Mouse (Mus musculus) neural tube, embryonic 13.5 days (tissue): Measurements from ENCODE around the gene Acot7. TPM values are rescaled to one million over a fixed set of nuclear protein-coding genes. Genes with fewer than 3 reads are reported as not detected.
A peak's percentile ranks its signal among the peaks of the same experiment; 100 is the strongest.

ENCODE experiments used
- ATAC-seq: fragments of 200-750 bp; cut with Nextera tagmentation; 2 replicates; pipeline ENCODE4 v1.8.0; 2017; ENCODE audit warnings: low read depth, mild to moderate bottlenecking, moderate TSS enrichment, moderate library complexity
- H3K27ac ChIP-seq: fragments of 300-500 bp; sonication (generic); replicated peaks from 2 replicates; pipeline ENCODE4 v1.5.1; 2015; ENCODE audit warnings: moderate library complexity, mild to moderate bottlenecking, inconsistent platforms
- H3K27me3 ChIP-seq: fragments of 300-500 bp; sonication (generic); 2 replicates; pipeline ENCODE4 v1.6.1; 2015; ENCODE audit warnings: mild to moderate bottlenecking, inconsistent platforms
- H3K36me3 ChIP-seq: fragments of 300-500 bp; sonication (generic); 2 replicates; pipeline ENCODE4 v1.6.1; 2015; ENCODE audit warnings: mild to moderate bottlenecking, inconsistent platforms
- H3K4me1 ChIP-seq: fragments of 300-500 bp; sonication (generic); replicated peaks from 2 replicates; pipeline ENCODE4 v1.6.1; 2015; ENCODE audit warnings: inconsistent platforms
- H3K4me2 ChIP-seq: fragments of 300-500 bp; sonication (generic); 2 replicates; pipeline ENCODE4 v1.6.1; 2015; ENCODE audit warnings: inconsistent platforms, mild to moderate bottlenecking, moderate library complexity
- H3K4me3 ChIP-seq: fragments of 300-500 bp; sonication (generic); 2 replicates; pipeline ENCODE4 v1.5.1; 2015; ENCODE audit warnings: mild to moderate bottlenecking, inconsistent platforms
- H3K9ac ChIP-seq: fragments of 300-500 bp; sonication (generic); 2 replicates; pipeline ENCODE4 v1.6.1; 2015; ENCODE audit warnings: moderate library complexity, mild to moderate bottlenecking, inconsistent platforms
- H3K9me3 ChIP-seq: fragments of 300-500 bp; sonication (generic); 2 replicates; pipeline ENCODE4 v1.6.1; 2016; ENCODE audit warnings: inconsistent platforms
- WGBS: fragments of 180-500 bp; shearing (Covaris S2); methylation state at CpG from one replicate; pipeline ENCODE4 v1.1.7; 2015; 5-methylcytosine and 5-hydroxymethylcytosine counted together
- polyA plus RNA-seq: library from polyadenylated mRNA; unstranded; fragments of >200 nt; fragmentation: Nextera tagmentation; extraction: Ambion mirVana; gene quantifications from 2 replicates; pipeline ENCODE4 v1.2.1, GENCODE M21; 2015

Gene Acot7
- polyA plus RNA-seq, 1 experiment from 2014 or later, result 346 TPM

DNA sequence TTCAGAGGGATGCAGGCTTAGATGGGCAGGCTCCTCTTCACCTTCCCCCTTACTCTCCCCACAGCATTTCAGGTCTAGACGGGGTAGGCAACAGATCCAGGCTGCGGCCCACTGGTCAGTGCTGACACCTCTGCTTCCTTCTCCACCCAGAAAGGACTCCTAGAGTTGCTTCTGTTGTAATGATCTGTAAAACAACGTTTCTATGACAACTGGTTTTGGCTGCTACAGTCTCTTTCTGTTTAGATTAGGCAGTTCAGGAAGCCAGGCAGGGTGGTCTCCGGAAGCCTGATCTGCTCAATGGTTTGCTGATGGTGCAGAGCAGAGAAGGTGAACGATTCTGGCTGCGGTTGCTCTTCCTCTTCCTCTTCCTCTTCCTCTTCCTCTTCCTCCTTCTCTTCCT, 23.6 kb downstream of the Acot7 start:
- Histone ChIP-seq H3K9ac (no peak overlapping the region), H3K27me3 (no peaks in the 10 kb centered on the region), H3K4me2 (no peak overlapping the region), H3K9me3 (no peaks in the 10 kb centered on the region), H3K27ac (no peak overlapping the region), H3K4me1 (peaks cover 22% of the 10 kb centered on the region; the same call in 1 of the 2 replicates), H3K36me3 (no peaks in the 10 kb centered on the region), H3K4me3 (no peak overlapping the region)
- no peak for ATAC-seq
- 82% methylated on average over 6 of the region's 6 CpGs for WGBS

DNA sequence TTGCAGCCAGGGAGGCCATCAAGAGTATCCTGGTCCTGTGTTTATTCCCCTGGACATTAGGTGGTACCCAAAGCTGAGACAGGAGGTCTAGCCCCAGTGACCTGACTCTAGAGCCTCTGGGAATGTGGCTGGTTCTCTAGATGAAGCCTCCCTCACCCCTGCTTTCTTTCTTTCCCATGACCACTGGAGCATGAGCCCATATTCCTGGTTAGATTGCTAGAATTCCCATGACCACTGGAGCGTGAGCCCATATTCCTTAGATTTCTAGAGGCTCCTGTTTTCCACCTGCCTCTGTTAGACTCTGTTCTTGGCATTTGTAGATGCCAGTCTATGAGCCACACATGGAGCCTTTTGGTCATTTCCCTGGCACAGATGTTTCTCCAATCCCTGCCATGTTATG, 24.5 kb downstream of the Acot7 start:
- H3K9me3 ChIP-seq, result no peaks in the 10 kb centered on the region
- H3K9ac ChIP-seq, result no peak overlapping the region
- H3K27ac ChIP-seq, result no peak overlapping the region
- H3K4me2 ChIP-seq, result no peak overlapping the region
- no peaks in the 10 kb centered on the region for H3K27me3 ChIP-seq
- no peaks in the 10 kb centered on the region for H3K36me3 ChIP-seq
- no peak for ATAC-seq
- H3K4me1 ChIP-seq, result peaks cover 22% of the 10 kb centered on the region; the same call in 1 of the 2 replicates
- no peak overlapping the region for H3K4me3 ChIP-seq
- 97% methylated on average over 1 of the region's 1 CpGs for WGBS

DNA sequence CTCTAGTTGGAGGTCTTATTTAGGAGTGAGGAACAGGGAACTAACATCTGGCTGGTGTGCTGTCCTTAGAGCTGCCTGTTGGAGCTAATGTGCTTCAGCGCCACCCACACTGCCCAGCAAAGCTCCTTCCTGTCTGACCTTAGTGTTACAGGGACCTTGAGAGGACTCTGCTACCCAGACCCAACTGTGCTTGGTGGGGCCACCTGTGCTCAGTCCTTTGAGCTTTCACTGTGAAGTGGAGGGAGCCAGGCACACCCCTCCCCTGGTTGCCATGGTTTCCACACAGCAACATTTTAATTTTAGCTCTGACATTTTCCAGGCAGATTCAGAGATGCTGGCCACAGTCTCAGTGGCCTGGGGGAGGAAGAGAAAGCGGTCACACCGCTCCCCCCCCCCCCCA, 25.0 kb downstream of the Acot7 start:
- Histone ChIP-seq H3K4me3 (no peak overlapping the region), H3K9me3 (no peaks in the 10 kb centered on the region), H3K27ac (no peak overlapping the region), H3K4me2 (no peak overlapping the region), H3K36me3 (no peaks in the 10 kb centered on the region), H3K27me3 (no peaks in the 10 kb centered on the region), H3K9ac (no peak overlapping the region), H3K4me1 (peaks cover 22% of the 10 kb centered on the region; the same call in 1 of the 2 replicates)
- WGBS, result 89% methylated on average over 3 of the region's 3 CpGs
- ATAC-seq, result no peak

DNA sequence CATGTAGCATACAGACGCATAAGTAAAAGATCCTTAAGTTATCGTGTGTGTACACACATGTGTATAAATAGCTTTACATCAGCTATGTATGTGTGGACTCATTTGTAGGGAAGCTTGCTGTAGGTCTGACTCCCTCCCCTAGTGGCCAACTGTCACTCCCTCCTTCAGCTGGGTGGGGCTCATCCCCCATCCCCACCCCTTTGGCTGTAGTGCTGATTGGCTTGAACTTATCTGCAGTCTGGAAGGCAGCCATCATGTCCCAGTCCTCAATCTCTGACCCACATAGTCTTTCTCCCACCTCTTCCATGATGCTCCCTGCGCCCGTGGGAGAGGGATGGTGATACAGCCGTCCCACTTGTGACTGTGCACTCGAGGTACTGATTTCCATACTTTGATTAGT, 26.7 kb downstream of the Acot7 start:
- Histone ChIP-seq H3K4me1 (peaks cover 22% of the 10 kb centered on the region; the same call in 1 of the 2 replicates), H3K36me3 (no peaks in the 10 kb centered on the region), H3K9me3 (no peaks in the 10 kb centered on the region), H3K27ac (no peak overlapping the region), H3K27me3 (no peaks in the 10 kb centered on the region), H3K9ac (no peak overlapping the region), H3K4me2 (no peak overlapping the region), H3K4me3 (no peak overlapping the region)
- ATAC-seq, result no peak
- WGBS, result 90% methylated on average over 6 of the region's 6 CpGs

DNA sequence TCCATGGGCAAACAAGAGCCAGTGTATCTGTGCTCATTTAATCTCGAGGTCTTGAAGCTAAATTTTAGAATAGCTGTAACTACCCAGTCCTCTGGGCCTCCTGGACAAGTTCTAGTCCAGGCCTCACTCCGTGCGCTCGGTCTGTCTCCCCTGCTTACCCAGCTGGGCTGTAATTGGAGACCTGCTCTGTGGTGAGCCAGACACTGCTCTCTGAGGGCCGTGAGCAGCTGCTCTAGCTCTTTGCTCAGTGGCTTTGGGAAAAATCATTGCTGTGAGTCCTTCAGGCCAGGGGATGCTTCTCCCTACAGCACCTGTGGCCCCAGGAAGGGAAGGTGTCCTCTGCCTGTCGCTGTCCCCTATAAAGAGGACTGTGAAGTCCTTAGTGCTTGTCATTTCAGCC, 28.3 kb downstream of the Acot7 start:
- Histone ChIP-seq H3K36me3 (0 out of 2 replicates have a peak, but pooled peaks cover 3% of the 10 kb centered on the region), H3K4me1 (peaks cover 21% of the 10 kb centered on the region; the same call in 1 of the 2 replicates), H3K27me3 (no peaks in the 10 kb centered on the region), H3K4me2 (no peak overlapping the region), H3K27ac (no peak overlapping the region), H3K9ac (no peak overlapping the region; the same call in 1 of the 2 replicates), H3K4me3 (no peak overlapping the region), H3K9me3 (no peaks in the 10 kb centered on the region)
- ATAC-seq, result no peak
- 60% methylated on average over 6 of the region's 6 CpGs for WGBS

DNA sequence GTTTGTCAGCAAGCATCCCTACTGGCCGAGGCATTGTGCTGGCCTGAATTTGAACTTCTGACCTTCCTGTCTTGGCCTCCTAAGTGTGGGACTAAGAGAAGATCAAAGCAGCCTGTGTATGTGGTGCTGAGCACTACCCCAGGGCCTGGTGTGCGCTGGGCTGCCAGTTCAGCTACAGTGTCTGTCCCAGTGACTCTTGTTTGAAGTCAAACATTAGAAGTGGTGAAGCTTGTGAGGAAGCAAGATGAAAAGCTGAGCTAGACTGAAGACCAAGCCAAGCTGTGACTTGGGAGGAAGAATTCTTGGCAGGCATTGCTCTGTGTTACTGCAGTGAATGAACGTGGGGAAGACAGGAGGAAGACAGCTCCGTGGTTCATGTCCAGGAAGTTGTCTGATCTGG, 31.7 kb downstream of the Acot7 start:
- Histone ChIP-seq H3K36me3 (0 out of 2 replicates have a peak, but pooled peaks cover 3% of the 10 kb centered on the region), H3K9me3 (no peaks in the 10 kb centered on the region), H3K4me2 (no peak overlapping the region), H3K4me1 (peaks cover 23% of the 10 kb centered on the region), H3K27ac (no peak overlapping the region), H3K9ac (no peak overlapping the region), H3K4me3 (no peak overlapping the region), H3K27me3 (peaks cover 13% of the 10 kb centered on the region)
- 46% methylated on average over 4 of the region's 4 CpGs for WGBS
- ATAC-seq, result no peak

DNA sequence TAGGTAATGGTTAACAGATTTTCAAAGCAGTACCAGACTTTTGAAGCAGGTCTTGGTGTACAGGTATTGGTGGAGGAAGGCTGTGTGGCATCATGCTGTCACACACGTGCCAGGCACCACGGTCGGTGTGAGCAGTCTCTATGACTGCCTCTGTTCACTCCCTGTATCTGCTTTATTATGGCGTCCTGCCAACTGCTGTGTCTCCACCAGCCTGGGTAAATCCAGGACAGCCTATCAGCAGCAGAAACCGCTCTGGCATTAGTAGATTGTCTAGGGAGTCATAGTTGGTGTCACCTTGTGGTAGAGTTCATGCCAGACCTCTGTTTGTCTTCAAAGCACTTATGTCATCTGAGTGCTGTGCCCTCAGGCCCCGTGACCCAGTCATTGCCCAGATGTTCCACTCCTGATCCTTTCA, 34.2 kb downstream of the Acot7 start:
- H3K27ac ChIP-seq, result 0 out of 2 replicates have a peak overlapping the region, but pooled peaks have one; percentile 5
- ATAC-seq, result no peak
- H3K9me3 ChIP-seq, result no peaks in the 10 kb centered on the region
- H3K4me2 ChIP-seq, result no peak overlapping the region
- H3K36me3 ChIP-seq, result 0 out of 2 replicates have a peak, but pooled peaks cover 3% of the 10 kb centered on the region
- WGBS, result 79% methylated on average over 6 of the region's 6 CpGs
- H3K4me3 ChIP-seq, result no peak overlapping the region
- H3K27me3 ChIP-seq, result peaks cover 28% of the 10 kb centered on the region
- H3K9ac ChIP-seq, result no peak overlapping the region
- H3K4me1 ChIP-seq, result peaks cover 15% of the 10 kb centered on the region

DNA sequence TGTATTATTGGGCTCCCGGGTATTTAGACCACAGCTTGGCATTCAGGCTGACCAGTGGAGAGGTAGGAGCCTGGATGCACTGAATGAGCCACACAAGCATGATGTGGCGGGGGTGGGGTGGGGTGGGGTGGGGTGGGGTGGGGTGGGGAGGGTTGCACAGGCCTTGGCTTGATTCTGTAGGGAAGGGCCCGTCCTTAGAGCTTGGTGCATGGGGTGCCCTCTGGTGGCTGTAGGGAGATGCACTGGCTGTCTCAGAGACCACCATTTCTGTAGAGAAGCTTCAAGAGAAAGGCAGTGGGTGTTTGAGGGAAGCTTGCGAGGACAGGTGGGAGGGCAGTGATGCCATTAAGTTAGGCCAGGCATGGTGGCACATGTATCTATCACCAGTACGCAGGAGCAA, 34.6 kb downstream of the Acot7 start:
- 0 out of 2 replicates have a peak, but pooled peaks cover 3% of the 10 kb centered on the region for H3K36me3 ChIP-seq
- H3K4me2 ChIP-seq, result no peak overlapping the region
- H3K9me3 ChIP-seq, result no peaks in the 10 kb centered on the region
- H3K27me3 ChIP-seq, result peaks cover 32% of the 10 kb centered on the region
- peaks cover 15% of the 10 kb centered on the region for H3K4me1 ChIP-seq
- WGBS, result 50% methylated on average over 5 of the region's 5 CpGs
- no peak overlapping the region for H3K4me3 ChIP-seq
- peak; percentile 38 for ATAC-seq
- no peak overlapping the region for H3K9ac ChIP-seq
- no peak overlapping the region for H3K27ac ChIP-seq

DNA sequence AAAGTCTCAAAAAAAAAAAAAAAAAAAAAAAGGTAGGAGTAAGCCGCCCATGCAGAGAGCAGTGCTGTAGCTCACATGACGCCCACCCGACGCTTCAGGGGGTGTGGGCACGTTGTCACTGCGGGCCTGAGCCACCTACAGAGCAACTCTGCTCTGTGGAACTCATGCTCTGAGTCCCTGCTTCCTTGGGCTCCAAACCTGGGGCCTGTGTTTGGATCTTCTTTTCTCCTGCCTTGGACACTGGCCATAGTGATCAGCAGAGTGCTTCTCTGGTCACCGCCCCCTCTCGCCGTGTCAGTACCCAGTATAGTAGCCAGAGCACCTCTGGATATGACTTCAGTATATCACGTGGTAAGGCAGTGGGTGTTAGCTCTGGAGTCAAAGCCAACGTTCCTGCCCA, 35.0 kb downstream of the Acot7 start:
- 74% methylated on average over 11 of the region's 11 CpGs for WGBS
- peak; percentile 44; the same call in 1 of the 2 replicates for ATAC-seq

DNA sequence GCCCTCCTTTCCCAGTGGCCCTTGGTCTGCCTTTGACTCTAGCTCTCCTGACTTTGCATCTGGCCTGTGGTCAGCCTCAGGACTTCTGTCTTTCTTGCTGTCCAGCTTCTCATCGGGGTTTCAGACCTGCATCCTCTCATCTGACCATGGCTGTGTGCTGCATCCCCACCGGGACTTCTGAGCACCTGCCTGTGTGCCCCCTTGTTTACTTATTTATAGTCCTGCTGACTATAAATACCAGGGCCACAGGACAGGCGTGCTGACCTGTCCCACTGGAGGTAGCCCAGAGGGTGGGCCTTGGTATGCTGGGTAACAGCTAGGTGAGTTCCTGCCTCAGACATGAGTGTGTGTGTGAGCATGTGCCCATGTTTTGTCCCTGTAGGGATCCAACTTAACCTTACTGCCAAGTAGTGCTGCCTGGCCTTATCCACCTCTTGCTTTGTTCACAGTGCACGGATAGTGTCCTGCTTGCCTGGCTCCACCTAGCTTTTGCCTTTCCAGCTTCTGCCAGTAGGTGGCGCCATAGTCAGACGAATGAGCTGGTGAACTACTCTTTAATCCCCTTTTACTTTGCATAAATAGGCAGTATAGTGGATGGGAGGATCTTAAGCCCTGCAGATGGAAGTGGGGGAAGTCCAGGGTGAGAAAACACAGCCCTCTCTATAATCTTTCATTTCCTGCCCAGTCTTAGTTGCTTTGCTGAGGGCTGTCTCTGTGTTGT, 36.0 kb downstream of the Acot7 start:
- peaks cover 14% of the 10 kb centered on the region for H3K36me3 ChIP-seq
- H3K27ac ChIP-seq, result no peak overlapping the region
- H3K9ac ChIP-seq, result peak overlapping the region; percentile 43; the same call in 1 of the 2 replicates
- H3K9me3 ChIP-seq, result no peaks in the 10 kb centered on the region
- peaks cover 46% of the 10 kb centered on the region for H3K27me3 ChIP-seq
- 33% methylated on average over 6 of the region's 6 CpGs for WGBS
- peaks cover 15% of the 10 kb centered on the region for H3K4me1 ChIP-seq
- H3K4me3 ChIP-seq, result no peak overlapping the region
- ATAC-seq, result peak; percentile 60
- no peak overlapping the region for H3K4me2 ChIP-seq

More for the DNA sequence above, 35.0 kb downstream of the Acot7 start:
- H3K4me1 ChIP-seq, result peaks cover 15% of the 10 kb centered on the region
- H3K4me3 ChIP-seq, result no peak overlapping the region
- peaks cover 5% of the 10 kb centered on the region; the same call in 1 of the 2 replicates for H3K36me3 ChIP-seq
- peaks cover 37% of the 10 kb centered on the region for H3K27me3 ChIP-seq
- no peak overlapping the region for H3K4me2 ChIP-seq
- H3K9ac ChIP-seq, result 0 out of 2 replicates have a peak overlapping the region, but pooled peaks have one; percentile 3
- H3K27ac ChIP-seq, result no peak overlapping the region
- H3K9me3 ChIP-seq, result no peaks in the 10 kb centered on the region

DNA sequence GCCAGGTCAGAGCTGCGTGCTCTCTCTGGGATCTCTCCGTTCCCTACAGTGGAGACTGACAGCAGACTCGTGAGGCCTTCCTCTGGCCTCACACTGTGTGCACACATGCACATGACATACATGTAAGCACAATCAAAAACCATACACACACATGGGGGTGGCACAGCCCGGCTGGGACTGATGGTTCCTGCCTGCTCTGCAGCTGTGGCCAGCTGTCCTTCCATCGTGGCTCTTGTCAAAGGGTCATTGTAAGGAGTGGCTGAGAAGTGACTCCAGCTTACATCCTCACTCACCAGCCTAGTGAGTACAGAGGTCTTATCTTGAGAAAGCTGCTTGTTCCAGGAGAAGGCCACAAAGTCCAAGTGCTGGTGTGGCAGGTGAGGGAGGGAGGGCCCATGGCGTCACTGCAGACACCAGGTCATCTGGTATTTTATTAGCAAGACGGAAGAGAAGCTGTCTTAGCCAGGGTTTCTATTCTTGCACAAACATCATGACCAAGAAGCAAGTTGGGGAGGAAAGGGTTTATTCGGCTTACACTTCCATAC, 37.0 kb downstream of the Acot7 start:
- H3K4me2 ChIP-seq, result no peak overlapping the region
- peaks cover 15% of the 10 kb centered on the region for H3K4me1 ChIP-seq
- peaks cover 54% of the 10 kb centered on the region for H3K27me3 ChIP-seq
- 86% methylated on average over 8 of the region's 8 CpGs for WGBS
- no peak overlapping the region for H3K9ac ChIP-seq
- H3K9me3 ChIP-seq, result no peaks in the 10 kb centered on the region
- peaks cover 19% of the 10 kb centered on the region for H3K36me3 ChIP-seq
- H3K27ac ChIP-seq, result no peak overlapping the region
- no peak overlapping the region for H3K4me3 ChIP-seq
- no peak for ATAC-seq

DNA sequence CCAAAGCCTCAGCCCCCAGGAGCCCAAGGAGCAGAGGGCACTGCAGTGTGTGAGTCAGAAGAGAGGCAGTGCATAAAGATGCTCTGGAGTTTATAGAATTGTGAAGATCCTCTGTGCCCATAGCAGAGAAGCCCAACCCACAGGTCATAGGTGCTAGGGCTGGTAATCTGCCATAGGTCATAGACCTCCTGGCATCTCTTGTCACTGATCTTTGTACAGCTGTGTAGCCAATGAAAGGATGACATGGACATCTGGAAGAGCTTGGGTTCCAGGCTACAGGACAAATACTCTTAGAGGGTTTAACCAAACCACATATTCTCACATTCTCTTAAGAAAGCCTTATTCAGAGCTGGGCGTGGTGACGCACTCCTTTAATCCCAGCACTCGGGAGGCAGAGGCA, 41.7 kb downstream of the Acot7 start:
- 97% methylated on average over 3 of the region's 3 CpGs for WGBS
- peaks cover 57% of the 10 kb centered on the region for H3K27me3 ChIP-seq

More for the DNA sequence above, 41.7 kb downstream of the Acot7 start:
- no peak overlapping the region for H3K4me3 ChIP-seq
- no peak overlapping the region for H3K9ac ChIP-seq
- no peaks in the 10 kb centered on the region for H3K9me3 ChIP-seq
- peaks cover 25% of the 10 kb centered on the region for H3K4me1 ChIP-seq
- H3K36me3 ChIP-seq, result peaks cover 24% of the 10 kb centered on the region
- ATAC-seq, result no peak
- H3K4me2 ChIP-seq, result no peak overlapping the region
- H3K27ac ChIP-seq, result no peak overlapping the region
